Mouse (Mus musculus): ENCODE results near the gene Rybp.

The Rybp gene

DNA sequence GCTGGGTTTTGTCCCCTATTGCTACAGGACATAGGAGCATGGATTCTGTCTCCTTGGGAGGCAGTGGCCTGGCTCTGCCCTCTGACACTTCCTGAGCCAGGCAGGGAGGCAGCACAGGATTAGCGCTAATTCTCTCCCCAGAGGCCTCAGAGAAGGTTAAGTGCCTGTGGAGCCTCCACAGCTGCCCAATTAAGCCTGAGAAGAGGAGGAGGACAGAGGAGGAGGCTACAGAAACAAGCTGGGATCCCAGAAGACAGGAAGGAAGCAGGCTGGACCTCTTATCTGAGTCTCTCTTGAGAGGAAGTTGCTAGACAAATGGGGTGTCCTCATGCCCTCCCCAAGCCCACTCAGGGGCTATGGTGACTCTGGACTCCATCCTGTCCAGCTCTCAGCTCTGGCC is 101.8 kb downstream of the Rybp start:
- no peak for DNase-seq

DNA sequence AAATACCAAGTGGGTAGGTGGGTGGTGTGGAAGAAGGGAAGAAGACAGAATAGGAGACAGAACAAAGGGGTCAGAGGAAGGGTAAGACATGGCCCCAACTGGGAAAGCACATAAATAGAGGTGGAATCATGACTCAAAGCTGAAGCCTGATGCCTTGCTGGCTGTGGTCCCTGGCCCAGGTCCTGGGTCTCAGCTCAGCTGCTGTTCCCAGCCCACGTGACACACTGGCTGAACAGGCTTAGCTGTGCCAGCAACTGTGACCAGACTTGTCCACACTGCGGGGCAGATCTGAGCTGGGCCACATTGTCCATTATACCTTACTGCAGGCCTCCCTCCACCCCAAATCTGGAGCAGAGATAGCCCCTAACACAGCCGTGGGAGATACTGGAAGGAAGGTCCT is 103.9 kb downstream of the Rybp start:
- no peak for DNase-seq

DNA sequence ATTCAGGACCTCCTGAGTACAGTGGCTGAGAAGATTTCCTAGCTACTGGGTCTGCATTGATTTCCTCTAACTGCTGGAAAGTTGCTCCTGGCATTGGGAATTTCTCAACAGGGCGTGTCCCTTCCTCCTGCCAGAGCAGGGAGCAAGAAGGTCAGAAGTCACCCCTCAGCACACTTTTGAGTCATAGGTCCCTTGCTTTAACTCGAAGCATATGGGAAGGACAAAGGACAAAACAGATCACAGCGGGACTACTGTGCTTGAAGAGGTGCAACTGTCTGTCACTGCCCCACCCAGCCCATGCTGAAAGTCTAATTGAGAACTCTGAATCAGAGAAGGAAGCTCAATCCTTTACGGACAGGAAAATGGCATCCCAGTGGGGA is 106.4 kb downstream of the Rybp start:
- DNase-seq = peak; percentile 34

DNA sequence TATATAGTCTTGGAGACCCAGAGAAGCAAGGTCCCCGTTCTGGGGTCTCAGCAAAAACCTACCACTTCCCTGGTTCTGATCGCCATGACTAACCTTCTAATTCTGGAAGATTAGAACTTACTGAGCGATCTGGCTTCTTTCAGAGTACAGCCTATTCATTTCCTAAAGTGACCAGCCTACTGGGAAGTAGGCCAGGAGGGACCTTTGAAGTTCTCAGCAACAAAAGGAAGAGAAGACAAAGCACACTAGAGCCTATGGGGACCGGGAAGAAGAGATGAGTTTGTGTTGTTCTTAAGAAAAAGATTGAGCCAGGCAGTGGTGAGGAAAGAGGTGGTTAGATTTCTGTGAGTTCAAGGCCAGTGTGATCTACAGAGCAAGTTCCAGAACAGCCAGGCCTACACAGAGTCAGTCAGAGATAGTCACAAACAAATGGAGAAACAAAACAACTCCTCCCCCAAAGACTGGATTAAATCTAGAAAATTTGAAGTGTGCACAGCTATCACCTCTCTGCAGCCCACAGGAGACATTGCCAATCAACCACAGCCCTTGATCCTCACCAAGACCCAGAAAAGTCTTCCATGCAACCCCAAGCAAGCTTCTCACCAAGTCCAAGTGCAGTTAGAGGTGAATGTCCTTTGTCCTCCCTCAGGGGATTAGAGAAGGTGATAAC is 106.9 kb downstream of the Rybp start:
- peak; percentile 32 for DNase-seq

DNA sequence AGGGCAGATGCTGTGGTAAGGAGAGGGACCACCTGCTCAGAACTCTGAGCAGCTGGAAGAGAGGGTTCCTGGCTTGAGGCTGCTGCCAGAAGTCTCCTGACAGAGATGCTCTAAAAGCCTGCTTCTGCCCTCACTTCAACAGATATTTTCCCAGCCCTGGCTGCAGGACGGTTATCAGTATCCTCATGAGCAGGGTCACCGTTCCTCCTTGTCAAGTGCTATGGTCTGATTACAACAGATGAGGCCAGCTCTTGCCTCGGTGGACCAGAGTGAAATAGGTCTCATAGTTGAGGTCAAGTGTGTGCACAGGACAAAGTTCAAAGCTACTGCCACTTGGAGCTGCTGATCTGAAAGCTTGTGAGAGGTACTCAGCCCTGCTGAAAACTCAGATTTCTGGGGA is 108.5 kb downstream of the Rybp start:
- DNase-seq = no peak

Data from lung, postnatal 14 days (tissue).